Mouse (Mus musculus) cerebellum, adult (tissue): ENCODE data around the gene Zfp282.

Source experiments
- ATAC-seq: cut with Nextera tagmentation; 2 replicates; pipeline ENCODE4 v1.9.2; 2017; ENCODE audit warnings: mild to moderate bottlenecking, moderate library complexity, mixed read lengths; ENCODE audit not compliant: insufficient number of reproducible peaks, low FRiP score, low TSS enrichment

Zfp282 gene

GRCm38 (mm10) chr6:47888812-47889383 lies 11.9 kb downstream of the Zfp282 start:
- ATAC-seq, result no peak

GRCm38 (mm10) chr6:47899416-47899815 lies 22.4 kb downstream of the Zfp282 start:
- no peak for ATAC-seq

GRCm38 (mm10) chr6:47903587-47903986 lies 26.6 kb downstream of the Zfp282 start:
- ATAC-seq, result peak; percentile 77

GRCm38 (mm10) chr6:47904361-47904760 lies 27.4 kb downstream of the Zfp282 start:
- ATAC-seq, result no peak

- ATAC-seq, result no peak
Observed at GRCm38 (mm10) chr6:47904917-47905695, 28.1 kb downstream of the Zfp282 start.

- ATAC-seq, result no peak
Observed at GRCm38 (mm10) chr6:47906326-47906725, 29.3 kb downstream of the Zfp282 start.

GRCm38 (mm10) chr6:47909007-47909406 lies 32.0 kb downstream of the Zfp282 start:
- no peak for ATAC-seq

GRCm38 (mm10) chr6:47911650-47912049 lies 34.6 kb downstream of the Zfp282 start:
- ATAC-seq, result no peak

GRCm38 (mm10) chr6:47912991-47913390 lies 36.0 kb downstream of the Zfp282 start:
- no peak for ATAC-seq

GRCm38 (mm10) chr6:47917051-47917450 lies 40.0 kb downstream of the Zfp282 start:
- no peak for ATAC-seq

- no peak for ATAC-seq
Observed at GRCm38 (mm10) chr6:47918768-47919274, 41.8 kb downstream of the Zfp282 start.

GRCm38 (mm10) chr6:47919646-47920446 lies 42.8 kb downstream of the Zfp282 start:
- 0 out of 2 replicates have a peak, but pooled peaks have one; percentile 13 for ATAC-seq

GRCm38 (mm10) chr6:47920447-47921340 lies 43.7 kb downstream of the Zfp282 start, which contains the start of gene Zfp212:
Gene Zfp212 (plus strand): TSS chr6:47920476.
- peak; percentile 97 for ATAC-seq

GRCm38 (mm10) chr6:47942461-47942860 lies 65.5 kb downstream of the Zfp282 start:
- ATAC-seq, result no peak

- peak; percentile 84 for ATAC-seq
Observed at GRCm38 (mm10) chr6:47943021-47943691, 66.2 kb downstream of the Zfp282 start.

- ATAC-seq, result no peak
Observed at GRCm38 (mm10) chr6:47943721-47944120, 66.7 kb downstream of the Zfp282 start.

- ATAC-seq, result no peak
Observed at GRCm38 (mm10) chr6:47947388-47947787, 70.4 kb downstream of the Zfp282 start.

- ATAC-seq, result peak; percentile 99
Observed at GRCm38 (mm10) chr6:47953191-47953726, 76.3 kb downstream of the Zfp282 start, which contains the start of gene Zfp956. Gene Zfp956 (plus strand): TSS chr6:47953390.

GRCm38 (mm10) chr6:47954425-47954824 lies 77.4 kb downstream of the Zfp282 start:
- ATAC-seq, result no peak
